Mouse (Mus musculus): ENCODE results near the gene Ngrn.

Ngrn gene

GRCm38 (mm10) chr7:80260625-80261371 is at the start of gene Ngrn:
Ngrn (plus strand) TSS chr7:80261215.
- DNase-seq: peak; percentile 89 to 90

GRCm38 (mm10) chr7:80213604-80214003 is 47.4 kb upstream of the Ngrn start:
- DNase-seq: no peak

- no peak for DNase-seq
These were observed 46.6 kb upstream of the Ngrn start for GRCm38 (mm10) chr7:80214459-80214858.

GRCm38 (mm10) chr7:80215398-80215797 is 45.6 kb upstream of the Ngrn start:
- DNase-seq: peak; percentile 77 to 88

- DNase-seq: peak in 1 of 2 experiments; percentile 48
These were observed 44.4 kb upstream of the Ngrn start for GRCm38 (mm10) chr7:80216566-80216965.

- DNase-seq: peak in 1 of 2 experiments; percentile 13
These were observed 42.3 kb upstream of the Ngrn start for GRCm38 (mm10) chr7:80218666-80219065.

- DNase-seq: no peak
These were observed 40.7 kb upstream of the Ngrn start for GRCm38 (mm10) chr7:80220237-80220797.

GRCm38 (mm10) chr7:80221179-80221750 is 39.8 kb upstream of the Ngrn start:
- DNase-seq: no peak

GRCm38 (mm10) chr7:80227065-80227464 is 34.0 kb upstream of the Ngrn start:
- DNase-seq: no peak

GRCm38 (mm10) chr7:80230196-80230595 is 30.8 kb upstream of the Ngrn start:
- no peak for DNase-seq

- DNase-seq: no peak
These were observed 29.0 kb upstream of the Ngrn start for GRCm38 (mm10) chr7:80231971-80232488.

- peak; percentile 98 to 99 for DNase-seq
These were observed 28.5 kb upstream of the Ngrn start, which contains the start of the genes Cib1 and Gdpgp1 for GRCm38 (mm10) chr7:80232489-80233029. Cib1 (minus strand) TSS chr7:80232813. Gdpgp1 (plus strand) TSS chr7:80232865.

GRCm38 (mm10) chr7:80233799-80234198 is 27.2 kb upstream of the Ngrn start:
- DNase-seq: no peak

- no peak for DNase-seq
These were observed 22.5 kb upstream of the Ngrn start for GRCm38 (mm10) chr7:80238542-80238941.

GRCm38 (mm10) chr7:80241661-80242060 is 19.4 kb upstream of the Ngrn start:
- DNase-seq: no peak

- no peak for DNase-seq
These were observed 16.2 kb upstream of the Ngrn start for GRCm38 (mm10) chr7:80244851-80245250.

- peak; percentile 98 to 99 for DNase-seq
These were observed 14.8 kb upstream of the Ngrn start, which contains the start of gene Ttll13 for GRCm38 (mm10) chr7:80246148-80246721. Ttll13 (plus strand) TSS chr7:80246376.

GRCm38 (mm10) chr7:80246859-80247258 is 14.2 kb upstream of the Ngrn start:
- DNase-seq: no peak

- DNase-seq: no peak
These were observed 8.6 kb upstream of the Ngrn start for GRCm38 (mm10) chr7:80252437-80252836.

- no peak for DNase-seq
These were observed 8.1 kb upstream of the Ngrn start for GRCm38 (mm10) chr7:80252886-80253285.

GRCm38 (mm10) chr7:80255981-80256380 is 5.0 kb upstream of the Ngrn start:
- no peak for DNase-seq

- no peak for DNase-seq
These were observed 3.3 kb upstream of the Ngrn start for GRCm38 (mm10) chr7:80257706-80258105.

- DNase-seq: no peak
These were observed 466 bp downstream of the Ngrn start for GRCm38 (mm10) chr7:80261372-80261990.

Measured in lung, postnatal 4 days (tissue).